Mouse (Mus musculus) testis, adult 2 months (tissue): ENCODE measurements around the gene Cr2.

Source experiments
- CTCF ChIP-seq: fragments of 200-500 bp; IDR thresholded peaks from 2 replicates; pipeline ENCODE4 v1.5.1; 2012; ENCODE audit warnings: low read depth, mild to moderate bottlenecking, inconsistent platforms, low read length, moderate library complexity; ENCODE audit not compliant: control insufficient read depth, insufficient read depth, insufficient replicate concordance
- POLR2A ChIP-seq: fragments of 200-500 bp; IDR thresholded peaks from 2 replicates; pipeline ENCODE4 v1.6.1; 2012; ENCODE audit warnings: low read depth, mild to moderate bottlenecking, inconsistent platforms, low read length, moderate library complexity; ENCODE audit not compliant: control insufficient read depth

- no peak for TF ChIP-seq CTCF
- no peak for TF ChIP-seq POLR2A
Observed at GRCm38 (mm10) chr1:195114414-195114813, 62.1 kb downstream of the Cr2 start.
